Mouse (Mus musculus) spleen, postnatal 10 days (tissue): ENCODE data around the gene Zcchc14.

Experiments
- DNase-seq, 2 experiments: peaks; one replicate each; pipeline ENCODE4 v3.0.0; 2021 to 2022; ENCODE audit warnings: low spot score in 2 of 2

Gene Zcchc14

GRCm38 (mm10) chr8:121552506-121552905 is 100.2 kb downstream of the Zcchc14 start:
- no peak for DNase-seq

GRCm38 (mm10) chr8:121551065-121551985 is 101.4 kb downstream of the Zcchc14 start:
- DNase-seq: no peak

GRCm38 (mm10) chr8:121550056-121550455 is 102.6 kb downstream of the Zcchc14 start:
- DNase-seq: no peak
